Mouse (Mus musculus): ENCODE measurements around the gene Rnf121. TPM values are rescaled to one million over a fixed set of nuclear protein-coding genes. Genes with fewer than 3 reads are reported as not detected.
A peak's percentile ranks its signal among the peaks of the same experiment; 100 is the strongest.

The Rnf121 gene
- polyA plus RNA-seq, 1 experiment from 2014 or later: 33.9 TPM

GRCm38 (mm10) chr7:102081784-102082183, 16.5 kb upstream of the Rnf121 start:
- Histone ChIP-seq H3K9me3 (replicated peaks; ENCODE audit: control insufficient read depth, low read length) (no peaks in the 10 kb centered on the region), H3K4me2 (ENCODE audit: low read length) (no peak overlapping the region), H3K27me3 (replicated peaks; ENCODE audit: control insufficient read depth, insufficient read depth, low read length) (no peaks in the 10 kb centered on the region), H3K27ac (ENCODE audit: low read depth, low read length) (no peak overlapping the region), H3K4me3 (ENCODE audit: low read depth, low read length) (no peak overlapping the region), H3K9ac (ENCODE audit: low read length) (no peak overlapping the region), H3K36me3 (ENCODE audit: control insufficient read depth, insufficient read depth, low read length) (peaks cover 78% of the 10 kb centered on the region), H3K4me1 (ENCODE audit: control insufficient read depth, insufficient read depth, low read length) (no peaks in the 10 kb centered on the region)
- DNase-seq (ENCODE audit: low spot score) (no peak), ATAC-seq (no peak)
- 98% methylated on average over 5 of the region's 5 CpGs for WGBS

DNA sequence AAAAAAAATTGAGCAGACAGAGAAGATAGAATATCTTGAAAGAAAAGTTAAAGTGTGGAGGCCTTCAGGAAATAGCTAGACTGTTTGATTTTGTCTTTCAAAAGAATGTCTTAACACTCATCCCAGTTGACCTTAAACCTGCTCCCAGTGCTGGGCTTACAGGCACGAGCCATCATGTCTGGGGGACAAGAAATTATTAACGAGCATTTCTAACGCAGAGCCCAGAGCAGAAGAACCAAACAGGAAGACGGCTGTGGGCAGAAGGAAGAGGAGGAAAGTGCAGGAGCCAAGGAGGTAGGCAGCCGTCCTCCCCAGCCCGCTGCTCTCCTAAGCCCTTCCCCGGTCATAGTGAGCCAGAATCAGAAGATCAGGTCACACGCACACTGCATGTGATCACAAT, 15.0 kb upstream of the Rnf121 start:
- Histone ChIP-seq H3K9me3 (replicated peaks; ENCODE audit: control insufficient read depth, low read length) (no peaks in the 10 kb centered on the region), H3K27me3 (replicated peaks; ENCODE audit: control insufficient read depth, insufficient read depth, low read length) (no peaks in the 10 kb centered on the region), H3K36me3 (ENCODE audit: control insufficient read depth, insufficient read depth, low read length) (peaks cover 83% of the 10 kb centered on the region), H3K9ac (ENCODE audit: low read length) (no peak overlapping the region), H3K4me1 (ENCODE audit: control insufficient read depth, insufficient read depth, low read length) (no peaks in the 10 kb centered on the region), H3K27ac (ENCODE audit: low read depth, low read length) (no peak overlapping the region), H3K4me3 (ENCODE audit: low read depth, low read length) (no peak overlapping the region), H3K4me2 (ENCODE audit: low read length) (no peak overlapping the region)
- WGBS: 92% methylated on average over 8 of the region's 8 CpGs
- ATAC-seq (no peak), DNase-seq (ENCODE audit: low spot score) (no peak)

DNA sequence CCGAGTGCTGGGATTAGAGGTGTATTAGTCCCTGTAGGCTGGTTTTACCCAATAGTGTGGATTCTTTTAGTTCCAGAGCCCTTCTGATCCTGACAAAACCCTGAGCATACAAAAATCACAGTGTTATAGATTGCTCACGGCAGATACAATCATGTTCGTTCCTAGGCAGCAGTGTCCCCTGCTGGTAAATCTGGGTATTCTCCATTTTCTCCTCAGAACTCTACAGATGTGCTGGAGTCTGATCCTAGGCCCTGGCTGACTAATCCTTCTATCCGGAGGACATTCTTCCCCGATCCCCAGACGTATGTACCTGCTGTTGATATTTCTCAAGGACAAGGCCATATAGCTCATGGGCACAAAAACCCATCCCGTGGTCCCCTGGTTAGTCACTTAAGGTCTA, 13.2 kb upstream of the Rnf121 start:
- DNase-seq (ENCODE audit: low spot score): peak; percentile 43

GRCm38 (mm10) chr7:102076714-102077296, 11.5 kb upstream of the Rnf121 start:
- Histone ChIP-seq H3K9ac (ENCODE audit: low read length) (no peak overlapping the region), H3K27me3 (replicated peaks; ENCODE audit: control insufficient read depth, insufficient read depth, low read length) (no peaks in the 10 kb centered on the region), H3K4me3 (ENCODE audit: low read depth, low read length) (no peak overlapping the region), H3K9me3 (replicated peaks; ENCODE audit: control insufficient read depth, low read length) (no peaks in the 10 kb centered on the region), H3K4me1 (ENCODE audit: control insufficient read depth, insufficient read depth, low read length) (no peaks in the 10 kb centered on the region), H3K27ac (ENCODE audit: low read depth, low read length) (no peak overlapping the region), H3K36me3 (ENCODE audit: control insufficient read depth, insufficient read depth, low read length) (peaks cover 85% of the 10 kb centered on the region), H3K4me2 (ENCODE audit: low read length) (no peak overlapping the region)
- ATAC-seq (no peak), DNase-seq (ENCODE audit: low spot score) (peak; percentile 27)
- WGBS: 80% methylated on average over 7 of the region's 7 CpGs

More for the DNA sequence above, 13.2 kb upstream of the Rnf121 start:
- Histone ChIP-seq H3K4me1 (ENCODE audit: control insufficient read depth, insufficient read depth, low read length) (no peaks in the 10 kb centered on the region), H3K27me3 (replicated peaks; ENCODE audit: control insufficient read depth, insufficient read depth, low read length) (no peaks in the 10 kb centered on the region), H3K4me3 (ENCODE audit: low read depth, low read length) (no peak overlapping the region), H3K9ac (ENCODE audit: low read length) (no peak overlapping the region), H3K9me3 (replicated peaks; ENCODE audit: control insufficient read depth, low read length) (no peaks in the 10 kb centered on the region), H3K27ac (ENCODE audit: low read depth, low read length) (no peak overlapping the region), H3K4me2 (ENCODE audit: low read length) (no peak overlapping the region), H3K36me3 (ENCODE audit: control insufficient read depth, insufficient read depth, low read length) (peaks cover 88% of the 10 kb centered on the region)
- WGBS: 79% methylated on average over 7 of the region's 7 CpGs
- ATAC-seq: peak; percentile 32; the same call in 1 of the 2 replicates

DNA sequence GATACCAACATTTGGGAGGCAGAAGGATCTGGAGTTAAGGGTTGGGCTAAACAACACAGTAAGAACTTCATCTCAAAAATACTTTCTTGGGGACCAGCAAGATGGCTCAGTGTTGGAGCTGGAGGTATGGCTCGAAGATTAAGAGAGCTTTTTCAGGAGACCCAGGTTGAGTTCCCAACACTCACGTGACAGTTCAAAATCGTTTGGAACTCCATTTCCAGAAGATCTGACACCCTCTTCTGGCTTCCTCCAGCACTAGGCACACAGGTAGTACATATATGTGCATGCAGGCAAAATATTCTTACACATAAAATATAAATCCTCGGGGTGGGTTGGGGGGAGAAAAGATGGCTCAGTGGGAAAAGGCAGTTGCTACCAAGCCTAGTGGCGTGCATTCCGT, 1.1 kb upstream of the Rnf121 start:
- H3K4me2 ChIP-seq (ENCODE audit: low read length): peak overlapping the region; percentile 79
- H3K4me3 ChIP-seq (ENCODE audit: low read depth, low read length): peak overlapping the region; percentile 68
- DNase-seq (ENCODE audit: low spot score): no peak
- no peak overlapping the region for H3K27ac ChIP-seq (ENCODE audit: low read depth, low read length)
- H3K9ac ChIP-seq (ENCODE audit: low read length): peak overlapping the region; percentile 74
- ATAC-seq: no peak
- 78% methylated on average over 6 of the region's 6 CpGs for WGBS
- peaks cover 7% of the 10 kb centered on the region for H3K36me3 ChIP-seq (ENCODE audit: control insufficient read depth, insufficient read depth, low read length)
- H3K4me1 ChIP-seq (ENCODE audit: control insufficient read depth, insufficient read depth, low read length): peaks cover 17% of the 10 kb centered on the region
- no peaks in the 10 kb centered on the region for H3K9me3 ChIP-seq (replicated peaks; ENCODE audit: control insufficient read depth, low read length)
- no peaks in the 10 kb centered on the region for H3K27me3 ChIP-seq (replicated peaks; ENCODE audit: control insufficient read depth, insufficient read depth, low read length)

- DNase-seq (ENCODE audit: low spot score) (peak; percentile 17), ATAC-seq (peak; percentile 19)
- H3K4me1 ChIP-seq (ENCODE audit: control insufficient read depth, insufficient read depth, low read length): peaks cover 17% of the 10 kb centered on the region
- H3K27ac ChIP-seq (ENCODE audit: low read depth, low read length): peak overlapping the region; percentile 73
- 0% methylated on average over 9 of the region's 9 CpGs for WGBS
- no peaks in the 10 kb centered on the region for H3K27me3 ChIP-seq (replicated peaks; ENCODE audit: control insufficient read depth, insufficient read depth, low read length)
- peak overlapping the region; percentile 79 for H3K4me2 ChIP-seq (ENCODE audit: low read length)
- H3K36me3 ChIP-seq (ENCODE audit: control insufficient read depth, insufficient read depth, low read length): 0 out of 2 replicates have a peak, but pooled peaks cover 6% of the 10 kb centered on the region
- no peaks in the 10 kb centered on the region for H3K9me3 ChIP-seq (replicated peaks; ENCODE audit: control insufficient read depth, low read length)
- peak overlapping the region; percentile 74 for H3K9ac ChIP-seq (ENCODE audit: low read length)
- peak overlapping the region; percentile 68 for H3K4me3 ChIP-seq (ENCODE audit: low read depth, low read length)
Observed at GRCm38 (mm10) chr7:102064655-102065045, 619 bp downstream of the Rnf121 start.

DNA sequence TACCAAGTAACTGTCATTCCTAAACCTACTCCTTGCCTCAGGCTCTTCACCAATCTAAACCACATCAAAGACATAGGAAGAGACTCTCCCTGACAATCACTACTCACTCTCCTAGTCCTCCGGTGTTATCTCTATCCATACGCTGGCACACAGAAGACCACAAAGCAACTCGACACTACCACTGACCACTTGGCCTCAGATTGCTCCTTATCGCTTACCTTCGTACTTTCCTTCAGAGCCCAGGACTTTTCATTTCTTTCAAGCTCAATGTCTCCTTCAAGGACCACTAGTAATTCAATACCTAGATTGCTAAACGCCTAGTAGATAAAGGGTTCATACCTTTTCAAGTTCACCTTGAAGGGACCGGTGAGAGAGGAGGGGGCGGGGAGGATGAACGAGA, 1.4 kb downstream of the Rnf121 start:
- Histone ChIP-seq H3K9me3 (replicated peaks; ENCODE audit: control insufficient read depth, low read length) (no peaks in the 10 kb centered on the region), H3K4me1 (ENCODE audit: control insufficient read depth, insufficient read depth, low read length) (peaks cover 17% of the 10 kb centered on the region), H3K4me2 (ENCODE audit: low read length) (peak overlapping the region; percentile 79), H3K36me3 (ENCODE audit: control insufficient read depth, insufficient read depth, low read length) (peaks cover 12% of the 10 kb centered on the region; the same call in 1 of the 2 replicates), H3K27me3 (replicated peaks; ENCODE audit: control insufficient read depth, insufficient read depth, low read length) (no peaks in the 10 kb centered on the region), H3K9ac (ENCODE audit: low read length) (peak overlapping the region; percentile 74), H3K4me3 (ENCODE audit: low read depth, low read length) (peak overlapping the region; percentile 68), H3K27ac (ENCODE audit: low read depth, low read length) (no peak overlapping the region)
- DNase-seq (ENCODE audit: low spot score) (no peak), ATAC-seq (no peak)
- 91% methylated on average over 9 of the region's 9 CpGs for WGBS

DNA sequence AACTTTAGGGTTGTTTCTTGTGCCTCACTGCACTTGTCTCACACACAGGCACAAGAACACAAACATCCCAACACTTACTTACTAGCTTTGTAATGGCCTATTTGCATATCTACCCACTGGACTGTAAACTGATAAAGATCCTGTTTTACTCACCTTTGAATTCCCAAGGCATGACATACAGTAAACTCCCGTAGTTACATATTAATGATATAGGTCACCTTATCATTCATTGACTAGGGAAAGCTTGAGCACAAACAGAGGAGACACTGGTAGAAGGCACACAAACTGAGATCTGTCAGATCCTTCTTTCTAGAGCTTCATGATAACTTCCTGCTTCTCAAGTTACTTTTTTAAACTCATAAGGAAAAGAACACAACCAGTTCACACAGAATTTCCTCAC, 3.1 kb downstream of the Rnf121 start:
- Histone ChIP-seq H3K4me2 (ENCODE audit: low read length) (no peak overlapping the region), H3K27me3 (replicated peaks; ENCODE audit: control insufficient read depth, insufficient read depth, low read length) (no peaks in the 10 kb centered on the region), H3K4me1 (ENCODE audit: control insufficient read depth, insufficient read depth, low read length) (peaks cover 17% of the 10 kb centered on the region), H3K9me3 (replicated peaks; ENCODE audit: control insufficient read depth, low read length) (no peaks in the 10 kb centered on the region), H3K27ac (ENCODE audit: low read depth, low read length) (no peak overlapping the region), H3K9ac (ENCODE audit: low read length) (no peak overlapping the region), H3K4me3 (ENCODE audit: low read depth, low read length) (no peak overlapping the region), H3K36me3 (ENCODE audit: control insufficient read depth, insufficient read depth, low read length) (peaks cover 20% of the 10 kb centered on the region)
- ATAC-seq: no peak
- 84% methylated on average over 1 of the region's 1 CpGs for WGBS
- no peak for DNase-seq (ENCODE audit: low spot score)

DNA sequence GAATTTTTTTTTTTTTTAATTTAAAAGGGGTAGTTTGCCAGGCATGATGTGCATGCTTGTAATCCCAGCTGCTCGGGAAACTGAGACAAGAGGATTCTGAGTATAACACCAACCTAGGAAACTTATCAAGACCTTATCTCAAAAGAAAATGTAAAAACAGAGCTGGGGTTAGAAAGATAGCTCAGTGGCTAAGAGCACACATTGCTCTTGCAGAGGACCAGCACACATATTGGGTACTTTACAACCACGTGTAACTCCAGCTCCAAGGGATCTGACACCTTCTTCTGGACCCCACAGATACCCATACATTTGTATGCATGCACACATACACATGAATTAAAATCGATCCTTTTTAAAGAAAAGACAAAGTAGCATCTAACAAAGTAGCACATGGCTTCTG, 3.9 kb downstream of the Rnf121 start:
- Histone ChIP-seq H3K9me3 (replicated peaks; ENCODE audit: control insufficient read depth, low read length) (no peaks in the 10 kb centered on the region), H3K4me2 (ENCODE audit: low read length) (no peak overlapping the region), H3K4me1 (ENCODE audit: control insufficient read depth, insufficient read depth, low read length) (peaks cover 14% of the 10 kb centered on the region), H3K36me3 (ENCODE audit: control insufficient read depth, insufficient read depth, low read length) (peaks cover 24% of the 10 kb centered on the region), H3K27me3 (replicated peaks; ENCODE audit: control insufficient read depth, insufficient read depth, low read length) (no peaks in the 10 kb centered on the region), H3K4me3 (ENCODE audit: low read depth, low read length) (no peak overlapping the region), H3K9ac (ENCODE audit: low read length) (no peak overlapping the region), H3K27ac (ENCODE audit: low read depth, low read length) (no peak overlapping the region)
- ATAC-seq (no peak), DNase-seq (ENCODE audit: low spot score) (no peak)
- 89% methylated on average over 3 of the region's 3 CpGs for WGBS

All from forebrain, embryonic 14.5 days (tissue).